Mouse (Mus musculus) liver, embryonic 14.5 days (tissue): Measurements from ENCODE around the gene 4931422A03Rik. TPM values are rescaled to one million over a fixed set of nuclear protein-coding genes. Genes with fewer than 3 reads are reported as not detected.

Experiments
- ATAC-seq: fragments of 200-750 bp; cut with Nextera tagmentation; 2 replicates; pipeline ENCODE4 v1.8.0; 2017; ENCODE audit warnings: moderate number of reproducible peaks, mild to moderate bottlenecking, moderate library complexity; ENCODE audit not compliant: insufficient read depth
- DNase-seq, 3 experiments: peaks; one replicate each; pipeline ENCODE4 v3.0.0-alpha.2; 2012 to 2013; ENCODE audit warnings: low read depth in 3 of 3, low spot score in 3 of 3
- H3K27ac ChIP-seq: fragments of 300-500 bp; sonication (generic); 2 replicates; pipeline ENCODE4 v1.5.1; 2014; ENCODE audit warnings: moderate library complexity, mild to moderate bottlenecking, control low read depth, inconsistent platforms
- H3K27me3 ChIP-seq: fragments of 300-500 bp; sonication (generic); 2 replicates; pipeline ENCODE4 v1.6.1; 2014; ENCODE audit warnings: mild to moderate bottlenecking, low read length, moderate library complexity; ENCODE audit not compliant: control insufficient read depth, insufficient read depth
- H3K36me3 ChIP-seq: fragments of 300-500 bp; sonication (generic); replicated peaks from 2 replicates; pipeline ENCODE4 v1.6.1; 2014; ENCODE audit warnings: low read depth; ENCODE audit not compliant: control insufficient read depth, insufficient read depth
- H3K4me1 ChIP-seq, 2 experiments: fragments of 200-500 bp in 1 of 2; fragments of 300-500 bp in 1 of 2; sonication (generic) in 1 of 2; replicated peaks; 2 replicates each; pipeline ENCODE4 v1.6.1; 2012 to 2014; ENCODE audit warnings: antibody characterized with exemption in 1 of 2, inconsistent platforms in 1 of 2, low read length in 1 of 2; ENCODE audit not compliant: control insufficient read depth in 2 of 2, insufficient read depth in 2 of 2
- H3K4me2 ChIP-seq: fragments of 300-500 bp; sonication (generic); 2 replicates; pipeline ENCODE4 v1.6.1; 2014; ENCODE audit warnings: low read depth, mild to moderate bottlenecking, control low read depth, moderate library complexity
- H3K4me3 ChIP-seq, 2 experiments: fragments of 200-500 bp in 1 of 2; fragments of 300-500 bp in 1 of 2; sonication (generic) in 1 of 2; 2 replicates each; pipeline ENCODE4 v1.5.1; 2012 to 2014; ENCODE audit warnings: low read depth in 2 of 2, low read length in 2 of 2, mild to moderate bottlenecking in 2 of 2, control low read depth in 1 of 2, inconsistent platforms in 1 of 2, moderate library complexity in 1 of 2; ENCODE audit not compliant: insufficient read depth in 1 of 2
- H3K9ac ChIP-seq: fragments of 300-500 bp; sonication (generic); replicated peaks from 2 replicates; pipeline ENCODE4 v1.6.1; 2014; ENCODE audit warnings: mild to moderate bottlenecking, control low read depth, moderate library complexity
- H3K9me3 ChIP-seq: fragments of 300-500 bp; sonication (generic); 2 replicates; pipeline ENCODE4 v1.6.1; 2016; ENCODE audit warnings: low read length, mixed read lengths; ENCODE audit not compliant: control insufficient read depth
- CTCF ChIP-seq: IDR thresholded peaks from 2 replicates; pipeline ENCODE4 v1.5.1; 2016; ENCODE audit warnings: antibody characterized with exemption, low read depth, control low read depth
- EP300 ChIP-seq: IDR thresholded peaks from 2 replicates; pipeline ENCODE4 v1.6.1; 2016; ENCODE audit warnings: antibody characterized with exemption, low read depth
- WGBS: fragments of 180-500 bp; shearing (Covaris S2); extraction: QIAGEN DNeasy Blood & Tissue Kit; methylation state at CpG from one replicate; pipeline ENCODE4 v1.1.7; 2014; ENCODE audit not compliant: insufficient replicate concordance; 5-methylcytosine and 5-hydroxymethylcytosine counted together
- polyA plus RNA-seq, 2 experiments: library from polyadenylated mRNA; depleted of rRNA in 1 of 2; stranded (reverse) in 1 of 2; unstranded in 1 of 2; fragments of >200 nt; fragmentation: Nextera tagmentation in 1 of 2; extraction: Ambion mirVana in 1 of 2; gene quantifications; 2 replicates each; pipeline versions ENCODE4 v1.2.1 to v1.2.3; 2012 to 2014

4931422A03Rik gene
- polyA plus RNA-seq, 2 experiments, result 0.86 TPM; not detected in 1

DNA sequence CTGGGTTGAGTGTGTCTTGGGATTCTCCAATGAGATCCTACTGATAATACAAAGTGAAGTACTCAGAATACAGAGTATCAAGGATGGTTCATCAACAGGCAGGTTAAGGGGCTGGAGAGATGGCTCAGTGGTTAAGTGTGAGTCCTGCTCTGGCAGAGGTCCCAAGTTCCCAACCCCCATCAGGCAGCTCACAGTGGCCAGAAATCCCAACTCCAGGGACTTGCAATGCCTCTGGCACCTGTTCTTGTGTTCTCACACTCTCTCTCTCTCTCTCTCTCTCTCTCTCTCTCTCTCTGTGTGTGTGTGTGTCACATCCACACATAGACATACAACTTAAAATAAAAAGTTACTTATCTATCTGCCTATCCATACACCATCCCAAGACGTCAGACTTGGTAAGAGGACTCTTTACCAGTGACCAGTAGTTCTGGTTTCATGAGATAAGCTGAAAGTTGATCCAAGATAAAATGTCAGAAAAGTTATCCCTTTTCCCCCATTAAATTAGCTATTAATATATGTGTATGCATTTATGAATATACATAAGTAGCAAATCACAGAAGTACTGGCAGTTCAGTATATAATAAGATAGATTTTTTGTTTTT is 16.4 kb upstream of the 4931422A03Rik start:
- H3K9ac ChIP-seq, result no peak overlapping the region
- H3K27ac ChIP-seq, result no peak overlapping the region

DNA sequence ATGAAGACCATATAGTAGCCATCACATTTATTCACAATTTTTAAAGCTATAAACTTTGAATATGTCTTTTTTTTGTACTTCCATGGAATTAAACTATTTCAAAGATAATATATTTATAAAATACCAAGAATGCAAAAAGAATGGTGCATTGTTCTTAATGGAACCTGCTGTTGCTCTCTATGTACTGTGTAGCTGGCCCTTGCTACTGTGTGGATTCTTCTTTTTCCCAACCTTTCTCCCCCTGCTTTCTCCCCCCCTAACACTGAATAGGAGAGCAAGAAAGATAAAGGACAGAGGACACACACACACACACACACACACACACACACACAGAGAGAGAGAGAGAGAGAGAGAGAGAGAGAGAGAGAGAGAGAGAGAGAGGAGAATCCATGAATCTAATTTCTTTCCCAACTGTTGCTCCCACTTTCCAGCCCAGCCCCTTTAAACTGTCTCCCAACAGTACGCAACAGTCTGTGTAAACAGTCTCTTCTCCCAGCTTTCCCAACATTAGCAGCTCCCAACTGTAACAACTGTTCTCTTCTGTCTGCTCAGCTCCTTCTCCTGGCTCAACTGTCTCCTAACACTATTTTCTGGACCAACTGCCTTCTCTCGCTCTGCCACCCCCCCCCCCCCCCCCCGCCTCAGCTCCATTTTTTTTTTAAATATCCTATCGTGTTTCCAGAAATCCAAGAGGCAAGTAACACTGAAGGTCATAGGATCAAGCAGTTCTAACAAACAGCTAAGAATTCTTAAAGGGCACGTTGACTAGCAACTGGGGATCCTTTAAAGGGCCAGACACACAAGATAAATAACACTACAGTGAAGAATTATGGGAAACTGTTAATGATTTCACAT is 15.7 kb upstream of the 4931422A03Rik start:
- Histone ChIP-seq H3K4me2 (no peak overlapping the region), H3K9me3 (no peaks in the 10 kb centered on the region), H3K4me3 (no peak overlapping the region), H3K9ac (no peak overlapping the region), H3K27me3 (no peaks in the 10 kb centered on the region), H3K27ac (no peak overlapping the region), H3K36me3 (peaks cover 53% of the 10 kb centered on the region), H3K4me1 (peaks cover 10 to 19% of the 10 kb centered on the region in 2 experiments)
- ATAC-seq, result peak; percentile 15; the same call in 1 of the 2 replicates
- no peak for DNase-seq
- 74% methylated on average over 5 of the region's 5 CpGs for WGBS
- TF ChIP-seq EP300 (no peak), CTCF (no peak)

More for the DNA sequence above, 16.4 kb upstream of the 4931422A03Rik start:
- H3K36me3 ChIP-seq, result peaks cover 47% of the 10 kb centered on the region
- DNase-seq, result no peak
- no peaks in the 10 kb centered on the region for H3K27me3 ChIP-seq
- no peak for TF ChIP-seq CTCF
- peak; percentile 44; the same call in 1 of the 2 replicates for TF ChIP-seq EP300
- ATAC-seq, result peak; percentile 76
- H3K9me3 ChIP-seq, result no peaks in the 10 kb centered on the region
- 7% methylated on average over 1 of the region's 1 CpGs for WGBS
- no peak overlapping the region for H3K4me3 ChIP-seq
- H3K4me2 ChIP-seq, result no peak overlapping the region
- H3K4me1 ChIP-seq, result peaks cover 10 to 19% of the 10 kb centered on the region in 2 experiments

DNA sequence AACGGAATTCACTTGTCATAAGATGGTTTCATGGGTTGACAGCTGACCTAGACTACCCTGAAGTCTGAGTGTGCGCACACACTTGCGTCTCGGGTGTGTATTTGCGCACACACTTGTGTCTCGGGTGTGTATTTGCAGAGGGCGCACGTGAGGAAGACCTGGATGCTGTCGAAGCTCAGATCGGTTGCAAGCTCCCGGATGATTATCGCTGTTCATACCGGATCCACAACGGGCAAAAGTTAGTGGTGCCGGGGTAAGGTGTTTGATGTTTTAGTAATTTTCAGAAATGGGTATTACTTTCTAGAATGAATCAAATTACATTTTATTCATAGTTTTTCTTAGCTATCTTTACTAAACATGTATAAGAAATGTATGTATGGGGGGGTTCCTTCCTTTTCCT is 14.6 kb upstream of the 4931422A03Rik start:
- 91% methylated on average over 15 of the region's 15 CpGs for WGBS
- Histone ChIP-seq H3K27me3 (no peaks in the 10 kb centered on the region), H3K4me1 (peaks cover 10 to 19% of the 10 kb centered on the region in 2 experiments), H3K4me3 (no peak overlapping the region), H3K4me2 (no peak overlapping the region), H3K36me3 (peaks cover 47% of the 10 kb centered on the region), H3K9me3 (no peaks in the 10 kb centered on the region), H3K9ac (no peak overlapping the region), H3K27ac (no peak overlapping the region)
- TF ChIP-seq CTCF (no peak), EP300 (no peak)
- DNase-seq (no peak), ATAC-seq (no peak)

DNA sequence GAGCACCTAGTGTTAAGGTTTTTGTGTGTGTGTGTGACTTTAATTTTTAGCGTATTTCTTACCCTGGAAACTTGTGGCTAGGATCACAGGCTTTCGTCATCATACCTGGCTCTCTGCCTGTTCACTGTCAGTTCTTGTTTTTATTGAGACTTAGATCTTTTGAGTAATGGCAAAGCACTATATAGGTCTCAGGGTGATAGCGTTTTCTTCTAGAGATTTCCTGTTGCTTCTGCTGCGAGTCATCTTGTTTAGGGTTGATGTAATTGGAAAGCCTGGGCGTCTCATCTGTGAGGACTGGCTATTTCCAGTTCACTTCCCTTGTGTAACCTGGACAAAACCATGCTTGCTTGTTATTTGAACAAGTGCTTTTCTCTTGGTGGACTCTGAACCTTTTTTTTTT is 13.5 kb upstream of the 4931422A03Rik start:
- DNase-seq (no peak), ATAC-seq (no peak)
- Histone ChIP-seq H3K4me3 (no peak overlapping the region), H3K9me3 (no peaks in the 10 kb centered on the region), H3K4me2 (no peak overlapping the region), H3K27me3 (no peaks in the 10 kb centered on the region), H3K4me1 (peaks cover 10 to 19% of the 10 kb centered on the region in 2 experiments), H3K27ac (no peak overlapping the region), H3K9ac (no peak overlapping the region), H3K36me3 (peaks cover 56% of the 10 kb centered on the region)
- WGBS, result 74% methylated on average over 5 of the region's 5 CpGs
- TF ChIP-seq CTCF (no peak), EP300 (no peak)

DNA sequence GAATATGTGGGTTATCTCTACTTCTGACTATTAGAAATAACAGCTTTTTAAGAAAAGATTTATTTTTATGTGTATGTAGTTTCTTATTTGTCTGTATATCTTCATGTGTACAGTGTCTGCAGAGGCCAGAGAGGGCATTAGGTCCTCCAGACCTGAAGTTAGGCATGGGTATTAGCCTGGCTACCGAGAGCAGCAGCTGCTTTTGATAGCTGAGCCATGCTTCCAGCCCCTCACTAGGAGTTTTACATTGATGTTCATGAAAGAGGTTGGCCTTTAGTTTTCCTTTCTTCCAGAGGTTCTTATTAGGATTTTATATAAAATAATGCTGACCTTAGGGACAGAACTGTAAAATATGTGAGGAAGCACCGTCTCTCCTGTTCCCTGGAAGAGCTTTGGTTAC is 10.1 kb upstream of the 4931422A03Rik start:
- Histone ChIP-seq H3K4me1 (peaks cover 4 to 9% of the 10 kb centered on the region in 2 experiments; a peak in 3 of 4 replicates), H3K27me3 (no peaks in the 10 kb centered on the region), H3K4me3 (no peak overlapping the region), H3K9me3 (no peaks in the 10 kb centered on the region), H3K4me2 (no peak overlapping the region), H3K36me3 (peaks cover 71% of the 10 kb centered on the region), H3K27ac (no peak overlapping the region), H3K9ac (no peak overlapping the region)
- DNase-seq (no peak), ATAC-seq (no peak)
- 80% methylated on average over 2 of the region's 2 CpGs for WGBS
- TF ChIP-seq CTCF, result no peak
- TF ChIP-seq EP300, result no peak
